Mouse (Mus musculus): ENCODE results near the gene Calm2. TPM values are rescaled to one million over a fixed set of nuclear protein-coding genes. Genes with fewer than 3 reads are reported as not detected.

Gene Calm2
- polyA plus RNA-seq, 1 experiment = 57.3 TPM

DNA sequence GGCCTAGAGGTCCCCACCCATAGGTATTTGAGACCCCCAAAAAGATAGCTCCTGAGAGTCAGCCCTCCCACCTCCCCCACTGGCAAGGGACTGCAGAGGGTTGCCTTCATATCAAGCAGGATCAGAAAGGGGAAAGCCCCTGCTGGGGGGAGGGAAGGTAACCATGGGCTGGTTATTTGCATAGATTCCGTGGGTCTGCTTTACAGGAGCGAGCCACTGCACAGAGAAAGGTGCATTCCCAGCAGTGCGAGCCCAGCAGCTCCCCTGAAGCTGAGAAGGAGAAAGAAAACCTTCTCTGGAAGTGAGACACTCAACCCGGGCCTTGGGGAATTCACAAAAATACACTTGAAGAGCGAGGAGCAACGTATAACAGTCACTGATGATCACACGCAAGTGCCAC, 28.7 kb downstream of the Calm2 start:
- no peak overlapping the region for H3K4me3 ChIP-seq (ENCODE audit: control insufficient read depth, insufficient read depth, low read length)
- 84% methylated on average over 7 of the region's 7 CpGs for WGBS
- no peaks in the 10 kb centered on the region for H3K36me3 ChIP-seq (ENCODE audit: control insufficient read depth, insufficient read depth, low read length)
- no peaks in the 10 kb centered on the region for H3K27me3 ChIP-seq (ENCODE audit: control insufficient read depth, insufficient read depth, low read length)
- no peak for DNase-seq
- no peak overlapping the region for H3K27ac ChIP-seq (ENCODE audit: control insufficient read depth, insufficient read depth, low read length)
- no peaks in the 10 kb centered on the region for H3K4me1 ChIP-seq (replicated peaks; ENCODE audit: control insufficient read depth, insufficient read depth, low read length)
- TF ChIP-seq CTCF (IDR thresholded peaks at IDR 0.05; ENCODE audit: borderline replicate concordance, control insufficient read depth, extremely low read depth, insufficient read depth, low read length, poor library complexity) = no peak
- no peak for TF ChIP-seq POLR2A (IDR thresholded peaks at IDR 0.05; ENCODE audit: control insufficient read depth, extremely low read depth, insufficient read depth, low read length, poor library complexity)

- TF ChIP-seq POLR2A (IDR thresholded peaks at IDR 0.05; ENCODE audit: control insufficient read depth, extremely low read depth, insufficient read depth, low read length, poor library complexity) (no peak), CTCF (IDR thresholded peaks at IDR 0.05; ENCODE audit: borderline replicate concordance, control insufficient read depth, extremely low read depth, insufficient read depth, low read length, poor library complexity) (no peak)
- no peaks in the 10 kb centered on the region for H3K27me3 ChIP-seq (ENCODE audit: control insufficient read depth, insufficient read depth, low read length)
- DNase-seq = no peak
- H3K4me3 ChIP-seq (ENCODE audit: control insufficient read depth, insufficient read depth, low read length) = no peak overlapping the region
- 93% methylated on average over 4 of the region's 4 CpGs for WGBS
- no peaks in the 10 kb centered on the region for H3K4me1 ChIP-seq (replicated peaks; ENCODE audit: control insufficient read depth, insufficient read depth, low read length)
- H3K27ac ChIP-seq (ENCODE audit: control insufficient read depth, insufficient read depth, low read length) = no peak overlapping the region
- H3K36me3 ChIP-seq (ENCODE audit: control insufficient read depth, insufficient read depth, low read length) = no peaks in the 10 kb centered on the region
These were observed 40.1 kb downstream of the Calm2 start for GRCm38 (mm10) chr17:87406646-87407045.

GRCm38 (mm10) chr17:87405576-87405975, 41.2 kb downstream of the Calm2 start:
- H3K4me1 ChIP-seq (replicated peaks; ENCODE audit: control insufficient read depth, insufficient read depth, low read length) = no peaks in the 10 kb centered on the region
- no peaks in the 10 kb centered on the region for H3K36me3 ChIP-seq (ENCODE audit: control insufficient read depth, insufficient read depth, low read length)
- no peaks in the 10 kb centered on the region for H3K27me3 ChIP-seq (ENCODE audit: control insufficient read depth, insufficient read depth, low read length)
- DNase-seq = no peak
- H3K27ac ChIP-seq (ENCODE audit: control insufficient read depth, insufficient read depth, low read length) = no peak overlapping the region
- TF ChIP-seq CTCF (IDR thresholded peaks at IDR 0.05; ENCODE audit: borderline replicate concordance, control insufficient read depth, extremely low read depth, insufficient read depth, low read length, poor library complexity) (no peak), POLR2A (IDR thresholded peaks at IDR 0.05; ENCODE audit: control insufficient read depth, extremely low read depth, insufficient read depth, low read length, poor library complexity) (no peak)
- no peak overlapping the region for H3K4me3 ChIP-seq (ENCODE audit: control insufficient read depth, insufficient read depth, low read length)
- 59% methylated on average over 11 of the region's 11 CpGs for WGBS

- no peak for DNase-seq
- Histone ChIP-seq H3K27ac (ENCODE audit: control insufficient read depth, insufficient read depth, low read length) (no peak overlapping the region), H3K4me3 (ENCODE audit: control insufficient read depth, insufficient read depth, low read length) (no peak overlapping the region), H3K4me1 (replicated peaks; ENCODE audit: control insufficient read depth, insufficient read depth, low read length) (no peaks in the 10 kb centered on the region), H3K27me3 (ENCODE audit: control insufficient read depth, insufficient read depth, low read length) (no peaks in the 10 kb centered on the region), H3K36me3 (ENCODE audit: control insufficient read depth, insufficient read depth, low read length) (no peaks in the 10 kb centered on the region)
- WGBS = 98% methylated on average over 4 of the region's 4 CpGs
- TF ChIP-seq CTCF (IDR thresholded peaks at IDR 0.05; ENCODE audit: borderline replicate concordance, control insufficient read depth, extremely low read depth, insufficient read depth, low read length, poor library complexity) (no peak), POLR2A (IDR thresholded peaks at IDR 0.05; ENCODE audit: control insufficient read depth, extremely low read depth, insufficient read depth, low read length, poor library complexity) (no peak)
These were observed 43.3 kb downstream of the Calm2 start for GRCm38 (mm10) chr17:87403462-87403861.

- Histone ChIP-seq H3K27ac (ENCODE audit: control insufficient read depth, insufficient read depth, low read length) (no peak overlapping the region), H3K4me3 (ENCODE audit: control insufficient read depth, insufficient read depth, low read length) (no peak overlapping the region), H3K36me3 (ENCODE audit: control insufficient read depth, insufficient read depth, low read length) (no peaks in the 10 kb centered on the region), H3K27me3 (ENCODE audit: control insufficient read depth, insufficient read depth, low read length) (no peaks in the 10 kb centered on the region), H3K4me1 (replicated peaks; ENCODE audit: control insufficient read depth, insufficient read depth, low read length) (no peaks in the 10 kb centered on the region)
- TF ChIP-seq POLR2A (IDR thresholded peaks at IDR 0.05; ENCODE audit: control insufficient read depth, extremely low read depth, insufficient read depth, low read length, poor library complexity) (no peak), CTCF (IDR thresholded peaks at IDR 0.05; ENCODE audit: borderline replicate concordance, control insufficient read depth, extremely low read depth, insufficient read depth, low read length, poor library complexity) (no peak)
- DNase-seq = no peak
- WGBS = 73% methylated on average over 11 of the region's 11 CpGs
These were observed 44.3 kb downstream of the Calm2 start for GRCm38 (mm10) chr17:87402444-87402843.

DNA sequence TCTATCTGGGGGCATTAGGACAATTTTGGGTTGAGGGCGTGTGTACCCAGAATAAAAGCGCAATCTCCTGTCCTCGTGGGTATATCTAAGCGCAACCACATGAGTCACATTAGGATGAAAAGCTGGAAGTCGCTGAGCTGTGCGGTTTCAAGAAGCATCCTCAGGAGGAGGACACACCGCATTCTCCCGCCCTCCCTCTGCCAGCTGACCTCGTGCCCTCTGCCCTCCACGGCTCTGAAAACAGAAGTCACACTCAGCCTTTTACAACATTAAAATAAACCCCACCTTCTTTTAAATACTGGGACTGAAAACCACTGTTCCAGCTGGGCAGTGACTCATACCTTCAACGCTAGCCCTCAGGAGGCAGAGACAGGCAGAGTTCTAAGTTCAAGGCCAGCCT, 49.6 kb downstream of the Calm2 start:
- WGBS = 59% methylated on average over 11 of the region's 11 CpGs
- no peaks in the 10 kb centered on the region for H3K4me1 ChIP-seq (replicated peaks; ENCODE audit: control insufficient read depth, insufficient read depth, low read length)
- no peaks in the 10 kb centered on the region for H3K36me3 ChIP-seq (ENCODE audit: control insufficient read depth, insufficient read depth, low read length)
- TF ChIP-seq CTCF (IDR thresholded peaks at IDR 0.05; ENCODE audit: borderline replicate concordance, control insufficient read depth, extremely low read depth, insufficient read depth, low read length, poor library complexity) (no peak), POLR2A (IDR thresholded peaks at IDR 0.05; ENCODE audit: control insufficient read depth, extremely low read depth, insufficient read depth, low read length, poor library complexity) (no peak)
- no peak overlapping the region for H3K4me3 ChIP-seq (ENCODE audit: control insufficient read depth, insufficient read depth, low read length)
- DNase-seq = no peak
- no peaks in the 10 kb centered on the region for H3K27me3 ChIP-seq (ENCODE audit: control insufficient read depth, insufficient read depth, low read length)
- H3K27ac ChIP-seq (ENCODE audit: control insufficient read depth, insufficient read depth, low read length) = no peak overlapping the region

GRCm38 (mm10) chr17:87391242-87391641, 55.5 kb downstream of the Calm2 start:
- H3K27ac ChIP-seq (ENCODE audit: control insufficient read depth, insufficient read depth, low read length) = no peak overlapping the region

More at GRCm38 (mm10) chr17:87391242-87391641, 55.5 kb downstream of the Calm2 start:
- DNase-seq = no peak
- no peaks in the 10 kb centered on the region for H3K4me1 ChIP-seq (replicated peaks; ENCODE audit: control insufficient read depth, insufficient read depth, low read length)
- H3K36me3 ChIP-seq (ENCODE audit: control insufficient read depth, insufficient read depth, low read length) = no peaks in the 10 kb centered on the region
- no peaks in the 10 kb centered on the region for H3K27me3 ChIP-seq (ENCODE audit: control insufficient read depth, insufficient read depth, low read length)
- WGBS = 85% methylated on average over 7 of the region's 7 CpGs
- TF ChIP-seq POLR2A (IDR thresholded peaks at IDR 0.05; ENCODE audit: control insufficient read depth, extremely low read depth, insufficient read depth, low read length, poor library complexity) (no peak), CTCF (IDR thresholded peaks at IDR 0.05; ENCODE audit: borderline replicate concordance, control insufficient read depth, extremely low read depth, insufficient read depth, low read length, poor library complexity) (no peak)
- no peak overlapping the region for H3K4me3 ChIP-seq (ENCODE audit: control insufficient read depth, insufficient read depth, low read length)
